Mouse (Mus musculus): ENCODE measurements around the gene Pih1d1. TPM values are rescaled to one million over a fixed set of nuclear protein-coding genes. Genes with fewer than 3 reads are reported as not detected.
A peak's percentile ranks its signal among the peaks of the same experiment; 100 is the strongest.

Gene Pih1d1
- polyA plus RNA-seq, 1 experiment from 2014 or later = 108 TPM

DNA sequence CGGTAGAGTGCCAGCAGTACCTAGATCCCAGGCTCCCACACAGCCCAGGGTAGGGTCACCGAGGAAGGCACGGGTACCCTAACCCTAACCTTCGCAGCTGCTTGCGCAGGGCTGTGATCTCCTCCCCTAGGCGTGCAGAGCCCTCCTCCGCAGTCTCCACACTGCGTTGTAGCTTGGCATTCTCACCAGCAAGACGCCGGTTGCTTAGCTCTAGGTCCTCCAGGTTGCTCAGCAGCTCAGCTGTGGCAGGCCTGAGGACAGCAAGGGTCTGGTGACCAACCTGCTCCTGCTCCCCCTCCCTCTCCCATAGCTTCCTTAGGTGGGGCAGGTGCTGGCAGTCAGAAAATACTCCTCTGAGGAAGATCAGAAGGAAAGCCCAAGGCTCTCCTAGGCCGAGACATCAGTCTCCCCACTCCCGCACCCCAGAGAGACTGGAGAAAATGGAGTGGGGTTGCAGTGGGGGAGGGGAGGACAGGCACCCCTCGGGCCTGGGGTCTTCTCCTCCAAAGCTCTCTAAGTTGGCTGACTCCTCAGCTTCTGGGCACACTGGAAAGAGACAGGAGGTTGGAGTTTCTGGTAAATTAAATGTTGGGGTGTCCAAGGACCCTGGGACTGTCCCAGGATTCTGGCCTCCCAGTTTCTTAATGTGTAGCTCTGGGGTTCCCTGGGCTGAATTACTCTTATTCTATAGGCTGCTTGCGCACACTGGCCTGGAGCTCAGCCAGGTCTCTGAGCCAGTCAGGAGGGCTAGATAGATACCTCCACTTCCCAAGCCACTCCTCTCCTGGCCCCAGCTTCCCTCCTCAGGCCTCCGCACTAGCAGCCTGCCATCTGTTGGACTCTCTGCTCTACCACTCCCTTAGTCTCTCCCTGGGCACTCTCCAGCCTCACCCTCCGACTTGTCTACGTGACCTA lies 40.0 kb downstream of the Pih1d1 start:
- WGBS = 69% methylated on average over 17 of the region's 17 CpGs
- no peak for ATAC-seq
- Histone ChIP-seq H3K27me3 (replicated peaks; ENCODE audit: control insufficient read depth, insufficient read depth, low read length) (no peaks in the 10 kb centered on the region), H3K36me3 (ENCODE audit: control insufficient read depth, insufficient read depth, low read length) (no peaks in the 10 kb centered on the region), H3K9me3 (replicated peaks; ENCODE audit: control insufficient read depth, low read length) (no peaks in the 10 kb centered on the region), H3K4me1 (ENCODE audit: control insufficient read depth, insufficient read depth, low read length) (no peaks in the 10 kb centered on the region), H3K9ac (ENCODE audit: low read length) (no peak overlapping the region), H3K4me3 (ENCODE audit: low read depth, low read length) (no peak overlapping the region), H3K4me2 (ENCODE audit: low read length) (no peak overlapping the region), H3K27ac (ENCODE audit: low read depth, low read length) (no peak overlapping the region)
- no peak for DNase-seq (ENCODE audit: low spot score)

DNA sequence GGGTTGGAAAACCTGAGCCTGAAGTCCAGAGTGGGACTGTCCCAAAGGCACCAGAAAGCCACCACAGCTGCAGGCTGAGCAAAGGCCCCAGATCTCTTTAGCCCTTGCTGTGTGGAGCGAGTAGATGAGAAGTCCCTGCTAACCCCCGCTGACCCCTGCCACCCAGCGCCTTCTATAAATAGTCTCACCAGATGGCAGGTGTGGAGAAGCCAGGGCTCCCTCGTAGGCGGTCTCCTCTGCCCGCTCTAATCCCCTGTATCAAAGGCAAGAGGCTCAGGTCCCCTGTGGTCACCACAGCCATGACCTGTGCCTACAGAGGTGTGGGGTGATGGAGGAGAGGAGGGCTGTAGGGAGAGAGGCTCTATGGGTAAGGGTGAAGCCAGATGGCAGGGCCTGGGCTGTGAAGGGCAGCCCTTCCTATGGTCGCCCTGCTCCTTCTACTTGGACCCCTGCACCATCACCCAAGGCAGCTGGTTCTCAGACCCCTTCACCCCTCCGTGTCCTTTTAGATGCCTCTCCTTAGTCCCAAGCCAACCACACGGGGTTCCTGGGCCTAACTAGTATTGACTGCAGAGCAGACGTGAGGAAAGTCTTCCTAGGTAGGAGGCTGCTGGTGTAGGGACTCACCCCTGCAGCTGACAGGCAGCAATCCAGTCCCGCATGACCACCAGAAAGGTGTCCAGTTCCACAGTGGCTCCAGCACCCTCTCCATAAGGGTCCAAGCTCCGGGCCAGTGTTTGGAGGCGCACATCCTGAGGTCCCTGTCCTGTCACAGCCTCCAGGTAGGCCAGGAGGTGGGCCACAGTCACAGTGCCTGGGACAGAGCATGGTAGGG lies 41.5 kb downstream of the Pih1d1 start:
- Histone ChIP-seq H3K27me3 (replicated peaks; ENCODE audit: control insufficient read depth, insufficient read depth, low read length) (no peaks in the 10 kb centered on the region), H3K9me3 (replicated peaks; ENCODE audit: control insufficient read depth, low read length) (no peaks in the 10 kb centered on the region), H3K27ac (ENCODE audit: low read depth, low read length) (no peak overlapping the region), H3K9ac (ENCODE audit: low read length) (no peak overlapping the region), H3K4me3 (ENCODE audit: low read depth, low read length) (no peak overlapping the region), H3K36me3 (ENCODE audit: control insufficient read depth, insufficient read depth, low read length) (no peaks in the 10 kb centered on the region), H3K4me2 (ENCODE audit: low read length) (no peak overlapping the region), H3K4me1 (ENCODE audit: control insufficient read depth, insufficient read depth, low read length) (no peaks in the 10 kb centered on the region)
- ATAC-seq (no peak), DNase-seq (ENCODE audit: low spot score) (no peak)
- 63% methylated on average over 13 of the region's 13 CpGs for WGBS

DNA sequence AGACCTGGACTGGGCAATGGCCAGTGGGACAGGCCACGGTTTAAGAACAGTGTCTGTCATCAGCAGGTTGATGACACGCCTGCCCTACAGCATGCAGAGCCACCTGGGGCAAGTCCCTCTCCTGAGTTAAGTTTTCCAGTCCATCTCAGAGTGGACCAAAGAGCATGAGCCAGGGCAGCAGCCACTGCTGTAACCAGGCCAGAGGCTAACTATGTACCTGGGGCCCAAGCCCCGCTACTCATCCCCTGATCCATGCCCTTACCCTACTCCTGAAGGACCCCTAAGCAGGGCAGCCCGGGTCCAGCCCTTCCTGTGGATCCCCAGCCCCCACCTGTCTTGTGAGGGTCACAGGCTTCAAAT lies 42.1 kb downstream of the Pih1d1 start:
- 78% methylated on average over 4 of the region's 4 CpGs for WGBS
- ATAC-seq (no peak), DNase-seq (ENCODE audit: low spot score) (no peak)
- Histone ChIP-seq H3K27ac (ENCODE audit: low read depth, low read length) (no peak overlapping the region), H3K4me2 (ENCODE audit: low read length) (no peak overlapping the region), H3K36me3 (ENCODE audit: control insufficient read depth, insufficient read depth, low read length) (no peaks in the 10 kb centered on the region), H3K4me1 (ENCODE audit: control insufficient read depth, insufficient read depth, low read length) (no peaks in the 10 kb centered on the region), H3K9ac (ENCODE audit: low read length) (no peak overlapping the region), H3K9me3 (replicated peaks; ENCODE audit: control insufficient read depth, low read length) (no peaks in the 10 kb centered on the region), H3K27me3 (replicated peaks; ENCODE audit: control insufficient read depth, insufficient read depth, low read length) (no peaks in the 10 kb centered on the region), H3K4me3 (ENCODE audit: low read depth, low read length) (no peak overlapping the region)

DNA sequence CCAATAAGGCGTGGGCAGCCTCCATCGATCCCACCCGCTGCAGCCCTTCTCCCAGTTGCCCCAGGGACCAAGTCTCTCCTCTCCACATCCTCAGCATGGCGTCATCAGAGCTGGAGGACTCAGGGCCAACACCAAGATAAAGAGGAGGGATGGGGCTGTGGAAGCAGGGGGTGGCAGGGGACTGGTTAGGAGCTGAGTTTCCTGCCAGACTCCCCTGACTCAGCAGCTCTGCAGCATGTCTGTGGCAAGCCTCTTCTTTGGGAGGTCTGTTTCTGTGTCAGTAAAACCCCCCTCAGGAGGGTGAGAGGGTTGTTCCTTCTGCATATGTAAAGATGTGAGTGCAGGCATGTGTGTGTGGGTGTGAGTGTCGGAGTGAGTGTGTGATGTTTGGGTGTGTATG lies 42.9 kb downstream of the Pih1d1 start:
- H3K27me3 ChIP-seq (replicated peaks; ENCODE audit: control insufficient read depth, insufficient read depth, low read length) = no peaks in the 10 kb centered on the region
- WGBS = 71% methylated on average over 5 of the region's 5 CpGs
- no peak overlapping the region for H3K4me2 ChIP-seq (ENCODE audit: low read length)
- H3K27ac ChIP-seq (ENCODE audit: low read depth, low read length) = no peak overlapping the region
- no peak for DNase-seq (ENCODE audit: low spot score)
- H3K9me3 ChIP-seq (replicated peaks; ENCODE audit: control insufficient read depth, low read length) = no peaks in the 10 kb centered on the region
- H3K4me3 ChIP-seq (ENCODE audit: low read depth, low read length) = no peak overlapping the region
- no peak for ATAC-seq
- no peaks in the 10 kb centered on the region for H3K36me3 ChIP-seq (ENCODE audit: control insufficient read depth, insufficient read depth, low read length)
- no peaks in the 10 kb centered on the region for H3K4me1 ChIP-seq (ENCODE audit: control insufficient read depth, insufficient read depth, low read length)
- H3K9ac ChIP-seq (ENCODE audit: low read length) = no peak overlapping the region

DNA sequence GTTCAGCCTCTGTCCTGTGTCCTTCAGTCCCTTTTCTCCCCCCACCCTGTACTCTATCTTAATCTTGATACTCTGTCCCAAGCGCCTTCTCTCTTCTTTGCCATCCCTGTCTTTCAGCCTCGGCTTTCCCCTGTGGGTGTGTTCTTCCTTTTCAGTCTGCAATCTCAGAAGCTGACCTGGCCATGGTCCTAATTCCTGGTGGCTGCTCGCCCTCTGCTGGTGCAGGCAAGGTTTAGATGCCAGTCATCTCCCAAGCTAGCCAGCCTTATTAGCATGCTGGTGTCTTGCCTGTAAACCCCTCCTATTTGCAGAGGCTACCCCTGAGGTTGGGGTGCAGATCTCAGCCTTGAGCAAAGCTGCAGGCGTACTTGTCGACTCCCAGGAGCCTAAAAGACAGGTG lies 44.3 kb downstream of the Pih1d1 start:
- H3K4me3 ChIP-seq (ENCODE audit: low read depth, low read length) = no peak overlapping the region
- 13% methylated on average over 5 of the region's 5 CpGs for WGBS
- H3K9ac ChIP-seq (ENCODE audit: low read length) = no peak overlapping the region
- H3K27me3 ChIP-seq (replicated peaks; ENCODE audit: control insufficient read depth, insufficient read depth, low read length) = 0 out of 2 replicates have a peak, but pooled peaks cover 3% of the 10 kb centered on the region
- no peak overlapping the region for H3K27ac ChIP-seq (ENCODE audit: low read depth, low read length)
- peak; percentile 84 for DNase-seq (ENCODE audit: low spot score)
- no peaks in the 10 kb centered on the region for H3K9me3 ChIP-seq (replicated peaks; ENCODE audit: control insufficient read depth, low read length)
- no peaks in the 10 kb centered on the region for H3K36me3 ChIP-seq (ENCODE audit: control insufficient read depth, insufficient read depth, low read length)
- ATAC-seq = peak; percentile 73
- H3K4me1 ChIP-seq (ENCODE audit: control insufficient read depth, insufficient read depth, low read length) = no peaks in the 10 kb centered on the region
- no peak overlapping the region for H3K4me2 ChIP-seq (ENCODE audit: low read length)

DNA sequence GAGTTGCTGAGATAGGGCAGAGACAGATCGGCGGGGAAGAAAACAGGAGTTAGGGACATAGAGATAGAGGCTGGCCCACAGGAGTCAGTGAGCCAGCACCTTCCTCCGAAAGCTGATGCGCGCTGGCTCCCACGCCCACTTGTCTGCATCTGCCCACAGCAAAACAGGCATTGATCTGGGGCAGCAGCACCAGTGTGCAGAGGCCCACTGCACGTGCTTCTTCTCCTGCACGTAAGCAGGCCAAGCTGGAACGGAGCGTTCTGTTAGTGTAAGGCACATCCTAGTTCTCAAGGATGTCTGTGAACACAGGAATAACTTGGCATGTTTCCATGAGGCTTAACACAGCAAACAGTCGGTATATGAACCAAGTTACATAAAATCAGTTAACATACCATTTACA lies 44.9 kb downstream of the Pih1d1 start:
- 82% methylated on average over 11 of the region's 11 CpGs for WGBS
- ATAC-seq (no peak), DNase-seq (ENCODE audit: low spot score) (no peak)
- H3K4me2 ChIP-seq (ENCODE audit: low read length) = no peak overlapping the region
- no peaks in the 10 kb centered on the region for H3K9me3 ChIP-seq (replicated peaks; ENCODE audit: control insufficient read depth, low read length)
- no peaks in the 10 kb centered on the region for H3K36me3 ChIP-seq (ENCODE audit: control insufficient read depth, insufficient read depth, low read length)
- no peak overlapping the region for H3K4me3 ChIP-seq (ENCODE audit: low read depth, low read length)
- 0 out of 2 replicates have a peak, but pooled peaks cover 3% of the 10 kb centered on the region for H3K27me3 ChIP-seq (replicated peaks; ENCODE audit: control insufficient read depth, insufficient read depth, low read length)
- H3K4me1 ChIP-seq (ENCODE audit: control insufficient read depth, insufficient read depth, low read length) = no peaks in the 10 kb centered on the region
- no peak overlapping the region for H3K9ac ChIP-seq (ENCODE audit: low read length)
- H3K27ac ChIP-seq (ENCODE audit: low read depth, low read length) = no peak overlapping the region

DNA sequence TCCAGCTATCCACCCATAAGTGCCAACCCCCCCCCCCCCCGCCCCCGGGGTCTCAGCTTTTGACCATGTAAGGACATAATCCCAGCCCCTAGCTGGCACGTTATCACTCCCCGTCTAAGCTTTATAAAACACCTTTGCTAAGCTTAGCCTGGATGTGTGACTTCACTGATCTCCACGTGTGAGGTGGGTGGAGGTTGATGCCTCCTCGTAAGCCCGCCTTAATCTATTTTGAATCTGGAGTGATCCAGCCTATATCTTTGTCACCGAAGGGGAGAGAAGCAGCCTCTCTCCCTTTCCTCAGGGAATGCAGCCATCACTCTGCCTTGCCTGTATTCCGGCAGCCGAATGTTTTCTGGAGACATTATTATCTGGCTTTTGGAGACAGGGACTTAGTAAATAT lies 48.6 kb downstream of the Pih1d1 start:
- Histone ChIP-seq H3K27me3 (replicated peaks; ENCODE audit: control insufficient read depth, insufficient read depth, low read length) (0 out of 2 replicates have a peak, but pooled peaks cover 3% of the 10 kb centered on the region), H3K4me1 (ENCODE audit: control insufficient read depth, insufficient read depth, low read length) (no peaks in the 10 kb centered on the region), H3K9ac (ENCODE audit: low read length) (no peak overlapping the region), H3K4me3 (ENCODE audit: low read depth, low read length) (no peak overlapping the region), H3K36me3 (ENCODE audit: control insufficient read depth, insufficient read depth, low read length) (no peaks in the 10 kb centered on the region), H3K9me3 (replicated peaks; ENCODE audit: control insufficient read depth, low read length) (no peaks in the 10 kb centered on the region), H3K4me2 (ENCODE audit: low read length) (no peak overlapping the region), H3K27ac (ENCODE audit: low read depth, low read length) (no peak overlapping the region)
- DNase-seq (ENCODE audit: low spot score) = no peak
- no peak for ATAC-seq
- WGBS = 65% methylated on average over 10 of the region's 10 CpGs

DNA sequence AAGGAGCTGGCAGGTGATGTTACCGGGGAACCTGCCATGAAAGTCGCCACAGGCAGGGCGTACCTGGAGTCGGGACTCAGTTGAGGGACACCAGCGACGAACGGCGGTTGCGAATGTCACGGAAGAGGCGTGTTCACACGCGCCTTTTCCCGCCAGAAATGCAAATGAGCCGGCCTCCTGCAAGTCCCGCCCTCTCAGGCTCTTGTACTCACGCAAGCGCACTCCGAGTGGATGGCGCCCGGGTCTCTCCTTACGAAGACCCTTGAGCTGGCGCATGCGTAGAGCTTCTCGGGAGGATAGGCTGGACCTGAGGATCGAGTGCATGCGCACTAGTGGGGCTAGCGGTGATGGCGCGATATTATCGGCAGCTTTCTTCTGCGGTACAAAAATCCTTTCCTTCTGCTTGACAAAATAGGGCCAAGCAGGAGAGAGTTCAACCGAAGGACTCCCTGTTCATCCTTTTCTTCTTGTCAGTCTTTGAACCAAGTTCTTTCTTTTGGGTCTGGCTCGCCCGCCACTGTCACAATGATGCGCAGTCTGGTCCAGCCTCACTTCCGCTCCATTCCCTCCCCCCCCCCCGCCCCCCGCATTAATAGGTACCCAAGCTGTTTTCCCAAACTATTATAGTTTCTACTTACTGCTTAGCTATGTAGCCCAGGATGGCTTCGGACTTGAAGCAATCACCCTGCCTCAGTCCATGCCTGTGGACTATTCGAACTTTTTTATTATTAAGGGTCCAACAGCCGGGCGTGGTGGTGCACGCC lies 50.5 kb downstream of the Pih1d1 start, which contains the start of gene Ccdc155:
Ccdc155 (minus strand) TSS at position 513 of the 764 bp plus-strand sequence.
- peak within 1 kb of the TSS; percentile 61 for H3K9ac ChIP-seq (ENCODE audit: low read length)
- no peaks in the 10 kb centered on the region for H3K36me3 ChIP-seq (ENCODE audit: control insufficient read depth, insufficient read depth, low read length)
- 10% methylated on average over 43 of the region's 44 CpGs for WGBS
- DNase-seq (ENCODE audit: low spot score) (peak; percentile 99), ATAC-seq (peak; percentile 99)
- no peaks in the 10 kb centered on the region for H3K4me1 ChIP-seq (ENCODE audit: control insufficient read depth, insufficient read depth, low read length)
- H3K9me3 ChIP-seq (replicated peaks; ENCODE audit: control insufficient read depth, low read length) = 0 out of 2 replicates have a peak, but pooled peaks cover 2% of the 10 kb centered on the region
- H3K27ac ChIP-seq (ENCODE audit: low read depth, low read length) = 0 out of 2 replicates have a peak within 1 kb of the TSS, but pooled peaks have one; percentile 14
- H3K4me3 ChIP-seq (ENCODE audit: low read depth, low read length) = peak within 1 kb of the TSS; percentile 39
- H3K27me3 ChIP-seq (replicated peaks; ENCODE audit: control insufficient read depth, insufficient read depth, low read length) = 0 out of 2 replicates have a peak, but pooled peaks cover 3% of the 10 kb centered on the region
- H3K4me2 ChIP-seq (ENCODE audit: low read length) = peak within 1 kb of the TSS; percentile 51

All from forebrain, embryonic 14.5 days (tissue).